Mouse (Mus musculus) hindbrain, embryonic 11.5 days (tissue): ENCODE data around the gene Tmem184a. TPM values are rescaled to one million over a fixed set of nuclear protein-coding genes. Genes with fewer than 3 reads are reported as not detected.

ENCODE experiments used
- ATAC-seq: fragments of 200-750 bp; cut with Nextera tagmentation; 2 replicates; pipeline ENCODE4 v1.8.0; 2017; ENCODE audit warnings: mild to moderate bottlenecking, moderate TSS enrichment, moderate library complexity; ENCODE audit not compliant: low FRiP score
- DNase-seq: peaks from one replicate; pipeline ENCODE4 v3.0.0-alpha.2; 2015; ENCODE audit warnings: low spot score
- H3K27ac ChIP-seq: fragments of 300-500 bp; sonication (generic); 2 replicates; pipeline ENCODE4 v1.5.1; 2014; ENCODE audit warnings: mild to moderate bottlenecking, low read depth, low read length
- H3K27me3 ChIP-seq: fragments of 300-500 bp; sonication (generic); 2 replicates; pipeline ENCODE4 v1.6.1; 2014; ENCODE audit warnings: mild to moderate bottlenecking, low read length, moderate library complexity, mixed read lengths; ENCODE audit not compliant: control insufficient read depth, insufficient read depth
- H3K36me3 ChIP-seq: fragments of 300-500 bp; sonication (generic); 2 replicates; pipeline ENCODE4 v1.6.1; 2014; ENCODE audit warnings: mild to moderate bottlenecking, low read length, moderate library complexity, mixed read lengths; ENCODE audit not compliant: control insufficient read depth, insufficient read depth
- H3K4me1 ChIP-seq: fragments of 300-500 bp; sonication (generic); replicated peaks from 2 replicates; pipeline ENCODE4 v1.6.1; 2014; ENCODE audit warnings: low read length, mixed read lengths; ENCODE audit not compliant: control insufficient read depth, insufficient read depth
- H3K4me2 ChIP-seq: fragments of 300-500 bp; sonication (generic); replicated peaks from 2 replicates; pipeline ENCODE4 v1.6.1; 2014; ENCODE audit warnings: mild to moderate bottlenecking, low read depth, low read length
- H3K4me3 ChIP-seq: fragments of 300-500 bp; sonication (generic); 2 replicates; pipeline ENCODE4 v1.5.1; 2014; ENCODE audit warnings: low read depth, low read length
- H3K9ac ChIP-seq: fragments of 300-500 bp; sonication (generic); 2 replicates; pipeline ENCODE4 v1.6.1; 2014; ENCODE audit warnings: low read depth, low read length
- H3K9me3 ChIP-seq: fragments of 300-500 bp; sonication (generic); 2 replicates; pipeline ENCODE4 v1.6.1; 2016; ENCODE audit warnings: low read length; ENCODE audit not compliant: control insufficient read depth
- WGBS: fragments of 180-500 bp; shearing (Covaris S2); extraction: QIAGEN DNeasy Blood & Tissue Kit; methylation state at CpG from one replicate; pipeline ENCODE4 v1.1.7; 2014; 5-methylcytosine and 5-hydroxymethylcytosine counted together
- polyA plus RNA-seq: library from polyadenylated mRNA; unstranded; fragments of >200 nt; fragmentation: Nextera tagmentation; extraction: Ambion mirVana; gene quantifications from 2 replicates; pipeline ENCODE4 v1.2.1, GENCODE M21; 2014

Tmem184a gene
- polyA plus RNA-seq, 1 experiment from 2014 or later = 1.1 TPM

DNA sequence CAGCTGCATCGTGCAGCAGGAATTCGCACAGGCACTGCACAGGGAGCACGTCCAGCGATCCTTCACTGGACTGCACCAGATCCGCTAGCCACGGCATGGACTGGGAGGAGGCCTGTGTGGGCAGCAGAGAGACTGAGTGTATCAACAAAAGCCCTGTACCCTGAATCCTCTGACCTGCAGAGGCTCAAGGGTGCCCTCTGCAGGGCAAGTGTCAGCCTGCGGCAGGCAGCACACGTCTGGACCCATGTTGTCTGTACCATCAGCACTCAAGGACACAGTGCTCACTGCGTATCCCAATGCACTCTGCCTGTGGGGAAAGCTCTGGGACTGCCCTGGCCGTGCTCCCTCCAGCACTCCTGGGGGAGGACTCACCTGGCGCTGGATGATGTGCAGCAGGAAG, 55.4 kb downstream of the Tmem184a start:
- H3K4me2 ChIP-seq = no peak overlapping the region
- no peak overlapping the region for H3K4me3 ChIP-seq
- ATAC-seq (no peak), DNase-seq (peak; percentile 69)
- no peaks in the 10 kb centered on the region for H3K9me3 ChIP-seq
- H3K4me1 ChIP-seq = no peaks in the 10 kb centered on the region
- H3K27ac ChIP-seq = no peak overlapping the region
- peaks cover 14% of the 10 kb centered on the region; the same call in 1 of the 2 replicates for H3K36me3 ChIP-seq
- H3K27me3 ChIP-seq = no peaks in the 10 kb centered on the region
- 75% methylated on average over 11 of the region's 11 CpGs for WGBS
- no peak overlapping the region for H3K9ac ChIP-seq

DNA sequence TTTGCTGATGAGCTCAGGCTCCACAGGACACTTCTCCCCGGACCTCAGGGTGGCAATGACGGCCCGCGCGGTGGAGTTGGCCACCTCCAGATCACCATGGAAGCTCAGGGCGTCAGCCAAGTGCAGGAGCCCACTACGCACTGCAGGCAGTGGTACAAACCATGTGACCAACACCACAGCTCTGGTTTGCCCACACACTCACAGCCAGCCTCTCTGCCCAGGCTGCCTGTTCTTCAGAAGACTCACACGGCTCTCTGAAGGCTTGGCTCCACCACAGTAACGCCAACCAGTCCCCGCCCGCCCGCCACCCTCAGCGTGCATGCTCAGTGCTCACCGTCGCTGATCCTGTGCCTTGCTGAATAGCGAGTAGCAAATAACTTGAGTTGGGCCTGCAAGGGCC, 61.6 kb downstream of the Tmem184a start:
- WGBS = 87% methylated on average over 16 of the region's 16 CpGs
- no peak overlapping the region for H3K4me3 ChIP-seq
- H3K4me2 ChIP-seq = no peak overlapping the region
- H3K9ac ChIP-seq = no peak overlapping the region
- no peaks in the 10 kb centered on the region for H3K27me3 ChIP-seq
- no peak for DNase-seq
- H3K9me3 ChIP-seq = no peaks in the 10 kb centered on the region
- H3K36me3 ChIP-seq = peaks cover 7% of the 10 kb centered on the region; the same call in 1 of the 2 replicates
- no peaks in the 10 kb centered on the region for H3K4me1 ChIP-seq
- ATAC-seq = no peak
- H3K27ac ChIP-seq = no peak overlapping the region

GRCm38 (mm10) chr5:139756586-139756985, 63.1 kb downstream of the Tmem184a start:
- Histone ChIP-seq H3K4me1 (no peaks in the 10 kb centered on the region), H3K27me3 (no peaks in the 10 kb centered on the region), H3K9me3 (no peaks in the 10 kb centered on the region), H3K36me3 (no peaks in the 10 kb centered on the region), H3K4me3 (no peak overlapping the region), H3K4me2 (no peak overlapping the region), H3K27ac (no peak overlapping the region), H3K9ac (no peak overlapping the region)
- no peak for DNase-seq
- ATAC-seq = no peak
- 92% methylated on average over 2 of the region's 2 CpGs for WGBS

- no peaks in the 10 kb centered on the region for H3K27me3 ChIP-seq
- H3K9me3 ChIP-seq = no peaks in the 10 kb centered on the region
Observed at GRCm38 (mm10) chr5:139756135-139756534, 63.6 kb downstream of the Tmem184a start.

DNA sequence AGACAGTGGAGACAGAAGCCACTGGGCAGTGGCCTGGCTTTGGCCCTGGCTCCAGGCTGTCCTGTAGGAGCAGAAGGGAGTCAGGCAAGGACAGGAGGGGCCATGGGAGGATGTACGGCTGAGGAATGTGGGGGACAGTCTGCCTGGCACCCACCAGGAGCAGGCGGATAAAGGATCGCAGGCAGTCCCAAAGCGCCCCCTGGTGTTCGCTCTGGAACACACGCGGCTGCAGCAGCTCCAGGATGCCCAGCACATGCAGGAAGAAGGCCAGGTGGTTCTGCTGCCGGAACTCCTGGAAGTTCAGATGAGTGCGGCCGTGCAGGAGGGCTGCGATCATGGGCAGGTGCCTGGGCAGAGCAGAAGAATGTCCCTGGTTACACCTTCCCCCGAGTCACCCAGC, 65.0 kb downstream of the Tmem184a start:
- no peaks in the 10 kb centered on the region for H3K36me3 ChIP-seq
- no peaks in the 10 kb centered on the region for H3K9me3 ChIP-seq
- H3K4me2 ChIP-seq = no peak overlapping the region
- H3K27me3 ChIP-seq = no peaks in the 10 kb centered on the region
- no peak overlapping the region for H3K27ac ChIP-seq
- WGBS = 44% methylated on average over 12 of the region's 12 CpGs
- H3K4me1 ChIP-seq = no peaks in the 10 kb centered on the region
- no peak overlapping the region for H3K4me3 ChIP-seq
- no peak for ATAC-seq
- peak; percentile 76 for DNase-seq
- no peak overlapping the region for H3K9ac ChIP-seq

More at GRCm38 (mm10) chr5:139756135-139756534, 63.6 kb downstream of the Tmem184a start:
- ATAC-seq (no peak), DNase-seq (no peak)
- Histone ChIP-seq H3K4me1 (no peaks in the 10 kb centered on the region), H3K4me3 (no peak overlapping the region), H3K9ac (no peak overlapping the region), H3K36me3 (no peaks in the 10 kb centered on the region), H3K4me2 (no peak overlapping the region), H3K27ac (no peak overlapping the region)
- 95% methylated on average over 12 of the region's 12 CpGs for WGBS

Other genes starting within 250 kb of the Tmem184a start
- 4.0 and 4.9 TPM in 2 replicates for gene Micall2, start 83.6 kb downstream of the Tmem184a start, polyA plus RNA-seq
- gene Ints1, start 44.2 kb downstream of the Tmem184a start, polyA plus RNA-seq = 26.3 and 28.3 TPM in 2 replicates
- gene Mafk, start 28.4 kb downstream of the Tmem184a start, polyA plus RNA-seq = 5.2 and 6.3 TPM in 2 replicates
- not detected in 2 replicates for gene Gm26938, start 6.5 kb upstream of the Tmem184a start, polyA plus RNA-seq
- gene Psmg3, start 7.0 kb upstream of the Tmem184a start, polyA plus RNA-seq = 74.5 and 77.3 TPM in 2 replicates
- gene Elfn1, start 88.0 kb upstream of the Tmem184a start, polyA plus RNA-seq = 1.3 and 1.5 TPM in 2 replicates